Mouse (Mus musculus): ENCODE data around the gene Wnt7a.

Wnt7a gene

GRCm38 (mm10) chr6:91384415-91384814 lies 26.7 kb downstream of the Wnt7a start:
- DNase-seq: peak in 1 of 2 experiments; percentile 47

GRCm38 (mm10) chr6:91383871-91384270 lies 27.3 kb downstream of the Wnt7a start:
- DNase-seq: peak in 1 of 2 experiments; percentile 65

DNA sequence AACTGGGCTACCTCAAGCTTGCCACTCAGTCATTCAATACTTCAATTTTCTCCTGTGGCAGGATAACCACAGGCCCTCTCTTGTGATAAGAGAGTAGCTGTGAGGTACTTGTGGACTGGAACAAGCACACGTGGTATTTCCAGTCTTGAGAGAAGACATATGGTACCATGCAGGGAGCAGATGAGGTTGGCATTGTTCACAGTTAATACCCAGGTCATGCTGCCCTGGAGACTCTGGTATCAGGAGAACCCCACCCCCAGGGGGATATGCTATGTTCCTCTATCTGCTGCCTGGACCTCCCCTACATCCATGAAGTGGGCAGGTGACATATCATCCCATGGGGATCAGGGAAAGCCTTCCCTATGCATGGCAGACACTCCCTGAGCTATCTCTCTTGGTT lies 27.9 kb downstream of the Wnt7a start:
- DNase-seq: peak in 1 of 2 experiments; percentile 51

GRCm38 (mm10) chr6:91379871-91380270 lies 31.3 kb downstream of the Wnt7a start:
- no peak for DNase-seq

DNA sequence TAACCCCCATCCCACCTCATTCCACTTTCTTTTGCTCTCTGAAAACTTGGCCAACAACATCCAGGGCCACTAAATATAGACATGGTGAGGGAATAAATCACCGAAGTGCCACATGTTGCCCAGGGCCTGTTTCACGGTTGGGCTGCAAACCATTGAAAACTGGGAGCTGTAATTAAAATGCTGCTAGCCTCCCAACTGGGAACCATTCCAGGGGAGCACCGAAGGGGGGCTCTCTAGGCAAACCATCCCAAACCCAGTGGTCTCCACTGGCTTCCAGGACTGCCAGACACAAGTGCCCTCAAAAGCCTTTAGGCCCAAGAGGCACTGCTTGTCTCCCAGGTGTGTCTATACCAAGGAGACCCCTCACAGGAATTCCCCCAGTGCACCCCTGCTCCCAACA lies 31.9 kb downstream of the Wnt7a start:
- DNase-seq: no peak

- DNase-seq: no peak
Measured at GRCm38 (mm10) chr6:91372977-91373376, 38.2 kb downstream of the Wnt7a start.

- DNase-seq: no peak
Measured at GRCm38 (mm10) chr6:91372586-91372971, 38.6 kb downstream of the Wnt7a start.

GRCm38 (mm10) chr6:91371912-91372585 lies 39.1 kb downstream of the Wnt7a start:
- peak in 1 of 2 experiments; percentile 56 for DNase-seq

DNA sequence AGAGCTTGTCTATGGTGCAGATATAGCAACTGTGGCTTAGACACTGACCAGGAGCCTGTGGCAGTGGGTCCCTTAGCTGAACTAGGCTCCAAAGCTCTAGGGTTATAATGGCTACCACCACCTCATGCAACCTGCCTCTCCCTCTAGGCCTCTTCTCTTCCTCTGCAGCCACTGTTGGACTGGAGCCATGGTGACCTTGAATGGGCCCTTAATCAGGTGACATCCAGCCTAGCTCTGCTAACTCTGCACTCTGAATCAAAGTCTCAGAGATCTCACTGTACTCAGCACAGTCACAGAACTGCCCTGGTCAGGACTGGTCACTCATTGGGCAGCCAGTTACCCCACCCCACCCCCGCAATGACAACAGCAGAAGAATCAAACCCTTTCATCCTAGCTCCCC lies 44.4 kb downstream of the Wnt7a start:
- no peak for DNase-seq

- no peak for DNase-seq
Measured at GRCm38 (mm10) chr6:91365480-91365879, 45.7 kb downstream of the Wnt7a start.

- DNase-seq: peak; percentile 67
Measured at GRCm38 (mm10) chr6:91362756-91363155, 48.4 kb downstream of the Wnt7a start.

GRCm38 (mm10) chr6:91360998-91361397 lies 50.2 kb downstream of the Wnt7a start:
- DNase-seq: peak in 1 of 2 experiments; percentile 37

DNA sequence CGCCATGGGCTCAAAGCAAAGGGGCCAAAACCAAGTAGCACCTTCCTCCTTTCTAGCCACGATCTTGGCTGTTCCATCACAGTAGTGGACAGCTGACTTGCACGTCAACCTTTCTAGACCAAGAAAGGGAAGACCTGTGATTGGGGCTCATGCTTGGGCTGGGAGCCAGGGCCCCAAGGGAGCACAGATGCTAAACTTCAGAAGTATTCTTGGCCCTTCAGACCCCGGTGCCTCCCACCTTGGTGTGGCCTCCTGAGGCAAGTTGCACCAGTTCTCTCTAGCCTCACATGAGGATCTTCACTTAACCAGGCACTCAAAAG lies 50.8 kb downstream of the Wnt7a start:
- DNase-seq: peak in 1 of 2 experiments; percentile 62

GRCm38 (mm10) chr6:91359672-91360370 lies 51.3 kb downstream of the Wnt7a start:
- peak; percentile 89 to 90 for DNase-seq

DNA sequence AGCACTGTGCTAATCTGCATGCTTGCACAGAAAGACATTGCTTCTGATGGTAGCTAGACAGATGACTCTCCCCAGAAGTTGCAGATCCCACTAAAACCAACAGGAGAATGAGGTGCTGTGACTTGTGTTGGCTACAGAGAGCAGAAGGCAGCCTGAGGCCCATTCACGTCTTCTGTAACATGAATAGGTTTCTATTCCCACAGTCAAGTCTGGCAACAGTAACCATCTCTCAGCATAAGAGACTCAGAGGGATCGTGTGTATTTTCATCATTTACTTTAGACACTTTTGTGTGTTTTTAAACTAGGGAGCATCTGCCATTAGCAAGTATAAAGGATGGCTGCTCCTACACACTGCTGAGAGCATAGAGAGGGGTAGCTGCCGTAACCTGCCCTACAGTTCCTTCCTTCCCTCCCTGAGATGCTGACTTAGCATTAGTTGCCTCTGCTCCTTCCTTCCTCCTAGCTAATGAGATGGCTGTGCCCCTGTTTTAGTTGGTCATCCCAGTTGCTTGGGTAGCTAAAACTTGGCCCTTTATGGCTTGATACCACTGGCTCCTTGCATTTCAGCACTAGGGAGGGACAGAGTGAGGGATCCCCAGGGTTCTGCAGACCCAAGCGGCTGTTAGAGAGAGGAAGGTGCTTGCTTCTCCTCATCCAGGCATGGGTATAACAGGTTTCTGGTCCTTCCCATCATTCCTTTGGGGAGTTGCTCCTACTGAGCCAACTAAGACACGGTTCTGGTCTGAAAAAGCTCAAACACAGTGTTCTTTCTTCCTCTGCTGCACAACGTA lies 52.1 kb downstream of the Wnt7a start:
- DNase-seq: peak in 1 of 2 experiments; percentile 79

DNA sequence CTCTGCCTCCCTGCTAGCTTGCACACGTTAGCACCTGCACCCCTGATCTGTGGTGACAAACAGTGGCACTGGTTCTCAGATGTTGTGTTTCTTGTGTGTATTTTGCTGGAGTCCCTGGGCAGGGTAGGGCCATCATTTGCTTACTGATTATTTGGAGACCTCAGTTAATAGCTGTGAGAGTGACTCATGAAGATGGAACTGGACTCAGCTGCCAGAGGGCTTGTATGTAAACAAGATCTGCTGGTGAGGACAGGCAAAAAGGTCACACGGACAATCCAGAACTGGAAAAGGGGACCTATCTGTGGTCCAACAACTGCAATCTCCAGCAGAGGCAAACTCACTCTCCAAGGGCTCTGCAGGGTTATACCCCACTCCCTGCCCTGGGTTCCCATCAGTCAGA lies 52.8 kb downstream of the Wnt7a start:
- DNase-seq: peak; percentile 33 to 44

- DNase-seq: peak in 1 of 2 experiments; percentile 40
Measured at GRCm38 (mm10) chr6:91357238-91357876, 53.8 kb downstream of the Wnt7a start.

- DNase-seq: peak in 1 of 2 experiments; percentile 44
Measured at GRCm38 (mm10) chr6:91349620-91350019, 61.5 kb downstream of the Wnt7a start.

GRCm38 (mm10) chr6:91347721-91348120 lies 63.4 kb downstream of the Wnt7a start:
- DNase-seq: no peak

- no peak for DNase-seq
Measured at GRCm38 (mm10) chr6:91346906-91347156, 64.3 kb downstream of the Wnt7a start.

- no peak for DNase-seq
Measured at GRCm38 (mm10) chr6:91346071-91346905, 64.9 kb downstream of the Wnt7a start.

- no peak for DNase-seq
Measured at GRCm38 (mm10) chr6:91345091-91345490, 66.1 kb downstream of the Wnt7a start.
